Mouse (Mus musculus) urinary bladder, postnatal 36 days (tissue): ENCODE results near the gene Rab26.
A peak's percentile ranks its signal among the peaks of the same experiment; 100 is the strongest.

Experiments used
- DNase-seq, 2 experiments: peaks; one replicate each; pipeline ENCODE4 v3.0.0; 2022; ENCODE audit warnings: low spot score in 2 of 2, mixed read lengths in 1 of 2

Rab26 gene

GRCm38 (mm10) chr17:24546234-24546633 lies 12.2 kb upstream of the Rab26 start:
- DNase-seq: no peak

GRCm38 (mm10) chr17:24545247-24545646 lies 11.2 kb upstream of the Rab26 start:
- DNase-seq: no peak

GRCm38 (mm10) chr17:24544613-24545012 lies 10.6 kb upstream of the Rab26 start:
- DNase-seq: no peak

GRCm38 (mm10) chr17:24540375-24540774 lies 6.4 kb upstream of the Rab26 start:
- no peak for DNase-seq

- DNase-seq: no peak
Observed at GRCm38 (mm10) chr17:24538950-24539349, 4.9 kb upstream of the Rab26 start.

- DNase-seq: no peak
Observed at GRCm38 (mm10) chr17:24537536-24537935, 3.5 kb upstream of the Rab26 start.

GRCm38 (mm10) chr17:24535300-24535699 lies 1.3 kb upstream of the Rab26 start:
- DNase-seq: no peak

GRCm38 (mm10) chr17:24533099-24533992 lies 664 bp downstream of the Rab26 start:
- DNase-seq: peak; percentile 72 to 80

GRCm38 (mm10) chr17:24532045-24532444 lies 2.0 kb downstream of the Rab26 start:
- DNase-seq: no peak

GRCm38 (mm10) chr17:24531064-24531463 lies 2.9 kb downstream of the Rab26 start:
- DNase-seq: no peak

GRCm38 (mm10) chr17:24530361-24531050 lies 3.5 kb downstream of the Rab26 start:
- DNase-seq: no peak

- DNase-seq: no peak
Observed at GRCm38 (mm10) chr17:24529883-24530282, 4.1 kb downstream of the Rab26 start.

- peak in 1 of 2 experiments; percentile 42 for DNase-seq
Observed at GRCm38 (mm10) chr17:24529007-24529451, 5.0 kb downstream of the Rab26 start.

- DNase-seq: no peak
Observed at GRCm38 (mm10) chr17:24528560-24528918, 5.5 kb downstream of the Rab26 start.

- peak; percentile 85 to 91 for DNase-seq
Observed at GRCm38 (mm10) chr17:24527723-24528559, 6.1 kb downstream of the Rab26 start, which contains the start of gene Traf7. Gene Traf7, minus strand, starts transcription at chr17:24527938.

GRCm38 (mm10) chr17:24527315-24527714 lies 6.7 kb downstream of the Rab26 start:
- no peak for DNase-seq

- DNase-seq: no peak
Observed at GRCm38 (mm10) chr17:24524734-24525133, 9.3 kb downstream of the Rab26 start.

- DNase-seq: no peak
Observed at GRCm38 (mm10) chr17:24520450-24520849, 13.6 kb downstream of the Rab26 start.

GRCm38 (mm10) chr17:24514270-24515257 lies 19.4 kb downstream of the Rab26 start:
- DNase-seq: no peak

GRCm38 (mm10) chr17:24513609-24514008 lies 20.4 kb downstream of the Rab26 start:
- peak; percentile 37 to 46 for DNase-seq
